Mouse (Mus musculus): ENCODE results near the gene Cd96. TPM values are rescaled to one million over a fixed set of nuclear protein-coding genes. Genes with fewer than 3 reads are reported as not detected.

Cd96 gene
- total and polyA plus RNA-seq, 3 experiments, result not detected

GRCm38 (mm10) chr16:46033896-46034295, 86.2 kb downstream of the Cd96 start:
- DNase-seq (ENCODE audit: low spot score) (no peak), ATAC-seq (ENCODE audit: extremely low read depth, insufficient number of reproducible peaks, low FRiP score, poor library complexity, severe bottlenecking) (no peak)
- Histone ChIP-seq H3K36me3 (replicated peaks) (no peaks in the 10 kb centered on the region), H3K4me1 (ENCODE audit: insufficient read depth, low read depth, low read length) (no peaks in the 10 kb centered on the region), H3K4me3 (ENCODE audit: low read depth, low read length) (no peak overlapping the region), H3K27me3 (ENCODE audit: insufficient read depth, low read length) (no peaks in the 10 kb centered on the region), H3K9me3 (replicated peaks) (peaks cover 14% of the 10 kb centered on the region)
- TF ChIP-seq TAL1 (conservative IDR thresholded peaks at IDR 0.05; ENCODE audit: low read depth, low read length), result no peak
- no peak for TF ChIP-seq CTCF (IDR thresholded peaks at IDR 0.05; ENCODE audit: low read depth, low read length)
- no peak for TF ChIP-seq GATA1 (IDR thresholded peaks at IDR 0.05; ENCODE audit: borderline replicate concordance, low read length)
- no peak for TF ChIP-seq GATA2 (IDR thresholded peaks at IDR 0.05; ENCODE audit: borderline replicate concordance, low read depth, low read length)
- no peak for TF ChIP-seq POLR2AphosphoS5 (IDR thresholded peaks at IDR 0.05; ENCODE audit: insufficient replicate concordance, low read depth, low read length)

- no peaks in the 10 kb centered on the region for H3K27me3 ChIP-seq (ENCODE audit: insufficient read depth, low read length)
- no peaks in the 10 kb centered on the region for H3K4me1 ChIP-seq (ENCODE audit: insufficient read depth, low read depth, low read length)
- ATAC-seq (ENCODE audit: extremely low read depth, insufficient number of reproducible peaks, low FRiP score, poor library complexity, severe bottlenecking) (no peak), DNase-seq (ENCODE audit: low spot score) (no peak)
- H3K36me3 ChIP-seq (replicated peaks), result no peaks in the 10 kb centered on the region
- peaks cover 11% of the 10 kb centered on the region for H3K9me3 ChIP-seq (replicated peaks)
- TF ChIP-seq GATA2 (IDR thresholded peaks at IDR 0.05; ENCODE audit: borderline replicate concordance, low read depth, low read length) (no peak), POLR2AphosphoS5 (IDR thresholded peaks at IDR 0.05; ENCODE audit: insufficient replicate concordance, low read depth, low read length) (no peak), CTCF (IDR thresholded peaks at IDR 0.05; ENCODE audit: low read depth, low read length) (no peak), GATA1 (IDR thresholded peaks at IDR 0.05; ENCODE audit: borderline replicate concordance, low read length) (no peak), TAL1 (conservative IDR thresholded peaks at IDR 0.05; ENCODE audit: low read depth, low read length) (no peak)
- H3K4me3 ChIP-seq (ENCODE audit: low read depth, low read length), result no peak overlapping the region
Observed at GRCm38 (mm10) chr16:46022958-46023491, 97.0 kb downstream of the Cd96 start.

GRCm38 (mm10) chr16:46022189-46022928, 97.7 kb downstream of the Cd96 start:
- ATAC-seq (ENCODE audit: extremely low read depth, insufficient number of reproducible peaks, low FRiP score, poor library complexity, severe bottlenecking) (no peak), DNase-seq (ENCODE audit: low spot score) (no peak)
- TF ChIP-seq GATA2 (IDR thresholded peaks at IDR 0.05; ENCODE audit: borderline replicate concordance, low read depth, low read length), result no peak
- TF ChIP-seq POLR2AphosphoS5 (IDR thresholded peaks at IDR 0.05; ENCODE audit: insufficient replicate concordance, low read depth, low read length), result no peak
- TF ChIP-seq TAL1 (conservative IDR thresholded peaks at IDR 0.05; ENCODE audit: low read depth, low read length), result no peak
- TF ChIP-seq GATA1 (IDR thresholded peaks at IDR 0.05; ENCODE audit: borderline replicate concordance, low read length), result no peak
- no peak for TF ChIP-seq CTCF (IDR thresholded peaks at IDR 0.05; ENCODE audit: low read depth, low read length)
- H3K27me3 ChIP-seq (ENCODE audit: insufficient read depth, low read length), result no peaks in the 10 kb centered on the region
- no peaks in the 10 kb centered on the region for H3K36me3 ChIP-seq (replicated peaks)
- no peak overlapping the region for H3K4me3 ChIP-seq (ENCODE audit: low read depth, low read length)
- H3K4me1 ChIP-seq (ENCODE audit: insufficient read depth, low read depth, low read length), result no peaks in the 10 kb centered on the region
- peaks cover 11% of the 10 kb centered on the region for H3K9me3 ChIP-seq (replicated peaks)

GRCm38 (mm10) chr16:46021302-46021701, 98.7 kb downstream of the Cd96 start:
- H3K4me3 ChIP-seq (ENCODE audit: low read depth, low read length), result no peak overlapping the region
- ATAC-seq (ENCODE audit: extremely low read depth, insufficient number of reproducible peaks, low FRiP score, poor library complexity, severe bottlenecking) (no peak), DNase-seq (ENCODE audit: low spot score) (no peak)
- TF ChIP-seq POLR2AphosphoS5 (IDR thresholded peaks at IDR 0.05; ENCODE audit: insufficient replicate concordance, low read depth, low read length) (no peak), GATA1 (IDR thresholded peaks at IDR 0.05; ENCODE audit: borderline replicate concordance, low read length) (no peak), GATA2 (IDR thresholded peaks at IDR 0.05; ENCODE audit: borderline replicate concordance, low read depth, low read length) (no peak), TAL1 (conservative IDR thresholded peaks at IDR 0.05; ENCODE audit: low read depth, low read length) (no peak), CTCF (IDR thresholded peaks at IDR 0.05; ENCODE audit: low read depth, low read length) (no peak)
- H3K4me1 ChIP-seq (ENCODE audit: insufficient read depth, low read depth, low read length), result no peaks in the 10 kb centered on the region
- peaks cover 11% of the 10 kb centered on the region for H3K9me3 ChIP-seq (replicated peaks)
- H3K27me3 ChIP-seq (ENCODE audit: insufficient read depth, low read length), result no peaks in the 10 kb centered on the region
- no peaks in the 10 kb centered on the region for H3K36me3 ChIP-seq (replicated peaks)

- DNase-seq (ENCODE audit: low spot score), result no peak
- TF ChIP-seq GATA2 (IDR thresholded peaks at IDR 0.05; ENCODE audit: borderline replicate concordance, low read depth, low read length), result no peak
- no peak for TF ChIP-seq TAL1 (conservative IDR thresholded peaks at IDR 0.05; ENCODE audit: low read depth, low read length)
- TF ChIP-seq GATA1 (IDR thresholded peaks at IDR 0.05; ENCODE audit: borderline replicate concordance, low read length), result no peak
- TF ChIP-seq POLR2AphosphoS5 (IDR thresholded peaks at IDR 0.05; ENCODE audit: insufficient replicate concordance, low read depth, low read length), result no peak
- no peak for ATAC-seq (ENCODE audit: extremely low read depth, insufficient number of reproducible peaks, low FRiP score, poor library complexity, severe bottlenecking)
Observed at GRCm38 (mm10) chr16:46020396-46020795, 99.7 kb downstream of the Cd96 start.

GRCm38 (mm10) chr16:46019799-46020198, 100.3 kb downstream of the Cd96 start:
- no peaks in the 10 kb centered on the region for H3K36me3 ChIP-seq (replicated peaks)
- H3K27me3 ChIP-seq (ENCODE audit: insufficient read depth, low read length), result no peaks in the 10 kb centered on the region
- no peak overlapping the region for H3K4me3 ChIP-seq (ENCODE audit: low read depth, low read length)
- H3K4me1 ChIP-seq (ENCODE audit: insufficient read depth, low read depth, low read length), result no peaks in the 10 kb centered on the region
- peaks cover 11% of the 10 kb centered on the region for H3K9me3 ChIP-seq (replicated peaks)
- no peak for DNase-seq (ENCODE audit: low spot score)
- TF ChIP-seq GATA2 (IDR thresholded peaks at IDR 0.05; ENCODE audit: borderline replicate concordance, low read depth, low read length) (no peak), CTCF (IDR thresholded peaks at IDR 0.05; ENCODE audit: low read depth, low read length) (no peak), GATA1 (IDR thresholded peaks at IDR 0.05; ENCODE audit: borderline replicate concordance, low read length) (no peak), POLR2AphosphoS5 (IDR thresholded peaks at IDR 0.05; ENCODE audit: insufficient replicate concordance, low read depth, low read length) (no peak), TAL1 (conservative IDR thresholded peaks at IDR 0.05; ENCODE audit: low read depth, low read length) (no peak)
- no peak for ATAC-seq (ENCODE audit: extremely low read depth, insufficient number of reproducible peaks, low FRiP score, poor library complexity, severe bottlenecking)

More at GRCm38 (mm10) chr16:46020396-46020795, 99.7 kb downstream of the Cd96 start:
- no peaks in the 10 kb centered on the region for H3K27me3 ChIP-seq (ENCODE audit: insufficient read depth, low read length)
- H3K36me3 ChIP-seq (replicated peaks), result no peaks in the 10 kb centered on the region
- H3K4me1 ChIP-seq (ENCODE audit: insufficient read depth, low read depth, low read length), result no peaks in the 10 kb centered on the region
- peaks cover 11% of the 10 kb centered on the region for H3K9me3 ChIP-seq (replicated peaks)
- H3K4me3 ChIP-seq (ENCODE audit: low read depth, low read length), result no peak overlapping the region

All from G1E (cell line).